Mouse (Mus musculus): ENCODE measurements around the gene Hydin. TPM values are rescaled to one million over a fixed set of nuclear protein-coding genes. Genes with fewer than 3 reads are reported as not detected.
A peak's percentile ranks its signal among the peaks of the same experiment; 100 is the strongest.

The Hydin gene
- total and polyA plus RNA-seq, 2 experiments from 2014 or later: 0.39 to 0.73 TPM

- no peak for ATAC-seq
- H3K9ac ChIP-seq (replicated peaks; ENCODE audit: low read length): no peak overlapping the region
- H3K9me3 ChIP-seq (ENCODE audit: low read length): no peaks in the 10 kb centered on the region
- H3K36me3 ChIP-seq (ENCODE audit: insufficient read depth, low read length): no peaks in the 10 kb centered on the region
- 66% methylated on average over 2 of the region's 2 CpGs for WGBS
- no peak overlapping the region for H3K4me2 ChIP-seq (ENCODE audit: low read depth, low read length)
- H3K4me1 ChIP-seq (ENCODE audit: insufficient read depth, low read length): no peaks in the 10 kb centered on the region
- no peak overlapping the region for H3K4me3 ChIP-seq (ENCODE audit: low read length)
- TF ChIP-seq CTCF (IDR thresholded peaks at IDR 0.05; ENCODE audit: low read depth): peak; percentile 51
- DNase-seq (ENCODE audit: low spot score): no peak
- H3K27ac ChIP-seq: no peak overlapping the region
- no peaks in the 10 kb centered on the region for H3K27me3 ChIP-seq (ENCODE audit: insufficient read depth, low read length)
Observed at GRCm38 (mm10) chr8:110273394-110273793, 6.6 kb downstream of the Hydin start.

GRCm38 (mm10) chr8:110275465-110276258, 8.9 kb downstream of the Hydin start:
- no peaks in the 10 kb centered on the region for H3K9me3 ChIP-seq (ENCODE audit: low read length)
- H3K4me3 ChIP-seq (ENCODE audit: low read length): no peak overlapping the region
- no peaks in the 10 kb centered on the region for H3K36me3 ChIP-seq (ENCODE audit: insufficient read depth, low read length)
- 52% methylated on average over 21 of the region's 21 CpGs for WGBS
- peak overlapping the region; percentile 12; the same call in 1 of the 2 replicates for H3K27ac ChIP-seq
- H3K4me1 ChIP-seq (ENCODE audit: insufficient read depth, low read length): no peaks in the 10 kb centered on the region
- TF ChIP-seq CTCF (IDR thresholded peaks at IDR 0.05; ENCODE audit: low read depth): no peak
- ATAC-seq (no peak), DNase-seq (ENCODE audit: low spot score) (peak; percentile 73)
- H3K27me3 ChIP-seq (ENCODE audit: insufficient read depth, low read length): no peaks in the 10 kb centered on the region
- no peak overlapping the region for H3K9ac ChIP-seq (replicated peaks; ENCODE audit: low read length)
- H3K4me2 ChIP-seq (ENCODE audit: low read depth, low read length): no peak overlapping the region

- Histone ChIP-seq H3K4me1 (ENCODE audit: insufficient read depth, low read length) (no peaks in the 10 kb centered on the region), H3K4me2 (ENCODE audit: low read depth, low read length) (no peak overlapping the region), H3K27ac (peak overlapping the region; percentile 12; the same call in 1 of the 2 replicates), H3K9me3 (ENCODE audit: low read length) (no peaks in the 10 kb centered on the region), H3K27me3 (ENCODE audit: insufficient read depth, low read length) (no peaks in the 10 kb centered on the region), H3K4me3 (ENCODE audit: low read length) (no peak overlapping the region), H3K9ac (replicated peaks; ENCODE audit: low read length) (no peak overlapping the region), H3K36me3 (ENCODE audit: insufficient read depth, low read length) (no peaks in the 10 kb centered on the region)
- 87% methylated on average over 1 of the region's 1 CpGs for WGBS
- ATAC-seq (no peak), DNase-seq (ENCODE audit: low spot score) (peak; percentile 4)
- TF ChIP-seq CTCF (IDR thresholded peaks at IDR 0.05; ENCODE audit: low read depth): no peak
Observed at GRCm38 (mm10) chr8:110276259-110276560, 9.4 kb downstream of the Hydin start.

GRCm38 (mm10) chr8:110312715-110313114, 45.9 kb downstream of the Hydin start:
- Histone ChIP-seq H3K9me3 (ENCODE audit: low read length) (no peaks in the 10 kb centered on the region), H3K4me1 (ENCODE audit: insufficient read depth, low read length) (peaks cover 3% of the 10 kb centered on the region; the same call in 1 of the 2 replicates), H3K27ac (no peak overlapping the region), H3K4me3 (ENCODE audit: low read length) (no peak overlapping the region), H3K36me3 (ENCODE audit: insufficient read depth, low read length) (no peaks in the 10 kb centered on the region), H3K27me3 (ENCODE audit: insufficient read depth, low read length) (no peaks in the 10 kb centered on the region), H3K4me2 (ENCODE audit: low read depth, low read length) (no peak overlapping the region), H3K9ac (replicated peaks; ENCODE audit: low read length) (no peak overlapping the region)
- DNase-seq (ENCODE audit: low spot score) (no peak), ATAC-seq (no peak)
- WGBS: 93% methylated on average over 2 of the region's 2 CpGs
- TF ChIP-seq CTCF (IDR thresholded peaks at IDR 0.05; ENCODE audit: low read depth): no peak

- 40% methylated on average over 7 of the region's 7 CpGs for WGBS
- no peak for TF ChIP-seq CTCF (IDR thresholded peaks at IDR 0.05; ENCODE audit: low read depth)
- H3K9ac ChIP-seq (replicated peaks; ENCODE audit: low read length): no peak overlapping the region
- peaks cover 3% of the 10 kb centered on the region; the same call in 1 of the 2 replicates for H3K4me1 ChIP-seq (ENCODE audit: insufficient read depth, low read length)
- no peaks in the 10 kb centered on the region for H3K9me3 ChIP-seq (ENCODE audit: low read length)
- no peak overlapping the region for H3K27ac ChIP-seq
- H3K4me2 ChIP-seq (ENCODE audit: low read depth, low read length): peak overlapping the region; percentile 30
- ATAC-seq: peak; percentile 59; the same call in 1 of the 2 replicates
- H3K4me3 ChIP-seq (ENCODE audit: low read length): no peak overlapping the region
- peak; percentile 15 for DNase-seq (ENCODE audit: low spot score)
- no peaks in the 10 kb centered on the region for H3K27me3 ChIP-seq (ENCODE audit: insufficient read depth, low read length)
- H3K36me3 ChIP-seq (ENCODE audit: insufficient read depth, low read length): no peaks in the 10 kb centered on the region
Observed at GRCm38 (mm10) chr8:110315826-110316225, 49.0 kb downstream of the Hydin start.

GRCm38 (mm10) chr8:110319586-110319985, 52.8 kb downstream of the Hydin start:
- no peak overlapping the region for H3K4me2 ChIP-seq (ENCODE audit: low read depth, low read length)
- H3K4me1 ChIP-seq (ENCODE audit: insufficient read depth, low read length): peaks cover 3% of the 10 kb centered on the region; the same call in 1 of the 2 replicates
- peak; percentile 32 for DNase-seq (ENCODE audit: low spot score)
- H3K9me3 ChIP-seq (ENCODE audit: low read length): no peaks in the 10 kb centered on the region
- no peak overlapping the region for H3K27ac ChIP-seq
- no peak for TF ChIP-seq CTCF (IDR thresholded peaks at IDR 0.05; ENCODE audit: low read depth)
- H3K4me3 ChIP-seq (ENCODE audit: low read length): no peak overlapping the region
- ATAC-seq: no peak
- no peaks in the 10 kb centered on the region for H3K36me3 ChIP-seq (ENCODE audit: insufficient read depth, low read length)
- 47% methylated on average over 4 of the region's 4 CpGs for WGBS
- no peaks in the 10 kb centered on the region for H3K27me3 ChIP-seq (ENCODE audit: insufficient read depth, low read length)
- H3K9ac ChIP-seq (replicated peaks; ENCODE audit: low read length): no peak overlapping the region

GRCm38 (mm10) chr8:110321446-110321845, 54.7 kb downstream of the Hydin start:
- DNase-seq (ENCODE audit: low spot score) (no peak), ATAC-seq (no peak)
- WGBS: 81% methylated on average over 2 of the region's 2 CpGs
- Histone ChIP-seq H3K4me2 (ENCODE audit: low read depth, low read length) (no peak overlapping the region), H3K27me3 (ENCODE audit: insufficient read depth, low read length) (no peaks in the 10 kb centered on the region), H3K4me1 (ENCODE audit: insufficient read depth, low read length) (peaks cover 3% of the 10 kb centered on the region; the same call in 1 of the 2 replicates), H3K27ac (no peak overlapping the region), H3K9ac (replicated peaks; ENCODE audit: low read length) (no peak overlapping the region), H3K4me3 (ENCODE audit: low read length) (no peak overlapping the region), H3K36me3 (ENCODE audit: insufficient read depth, low read length) (no peaks in the 10 kb centered on the region), H3K9me3 (ENCODE audit: low read length) (no peaks in the 10 kb centered on the region)
- no peak for TF ChIP-seq CTCF (IDR thresholded peaks at IDR 0.05; ENCODE audit: low read depth)

All from hindbrain, postnatal 0 days (tissue).